Mouse (Mus musculus) neural tube, postnatal 0 days (tissue): ENCODE results near the gene Amotl2. TPM values are rescaled to one million over a fixed set of nuclear protein-coding genes. Genes with fewer than 3 reads are reported as not detected.

Source experiments
- polyA plus RNA-seq: library from polyadenylated mRNA; unstranded; fragments of >200 nt; fragmentation: Nextera tagmentation; extraction: Ambion mirVana; gene quantifications from 2 replicates; pipeline ENCODE4 v1.2.1, GENCODE M21; 2015

The Amotl2 gene
- 23.0 and 28.3 TPM in 2 replicates for polyA plus RNA-seq

GRCm38 (mm10) chr9:102716481-102717163, at the start of gene Amotl2:
Gene Amotl2 (plus strand): TSS chr9:102716672.

Other genes with a start within 250 kb of the Amotl2 start
- 0.72 and 1.2 TPM in 2 replicates for gene Ky, start 210.9 kb upstream of the Amotl2 start, polyA plus RNA-seq
- 166 and 174 TPM in 2 replicates for gene Anapc13, start 90.4 kb upstream of the Amotl2 start, polyA plus RNA-seq
- 30.5 and 31.9 TPM in 2 replicates for gene Cep63, start 90.1 kb upstream of the Amotl2 start, polyA plus RNA-seq
- 10.8 and 19.4 TPM in 2 replicates for gene Ryk, start 118.2 kb downstream of the Amotl2 start, polyA plus RNA-seq